Mouse (Mus musculus) hindbrain, embryonic 16.5 days (tissue): Measurements from ENCODE around the gene Pycard. TPM values are rescaled to one million over a fixed set of nuclear protein-coding genes. Genes with fewer than 3 reads are reported as not detected.
A peak's percentile ranks its signal among the peaks of the same experiment; 100 is the strongest.

Source experiments
- ATAC-seq: fragments of 200-750 bp; cut with Nextera tagmentation; 2 replicates; pipeline ENCODE4 v1.8.0; 2017; ENCODE audit warnings: moderate TSS enrichment, moderate library complexity
- H3K27ac ChIP-seq: fragments of 300-500 bp; sonication (generic); 2 replicates; pipeline ENCODE4 v1.5.1; 2014; ENCODE audit warnings: low read depth, mild to moderate bottlenecking, control low read depth, low read length, moderate library complexity
- H3K27me3 ChIP-seq: fragments of 300-500 bp; sonication (generic); replicated peaks from 2 replicates; pipeline ENCODE4 v1.6.1; 2014; ENCODE audit warnings: low read length; ENCODE audit not compliant: control insufficient read depth, insufficient read depth
- H3K36me3 ChIP-seq: fragments of 300-500 bp; sonication (generic); 2 replicates; pipeline ENCODE4 v1.6.1; 2014; ENCODE audit warnings: mild to moderate bottlenecking, low read length, moderate library complexity, mixed read lengths; ENCODE audit not compliant: control insufficient read depth, insufficient read depth
- H3K4me1 ChIP-seq: fragments of 300-500 bp; sonication (generic); 2 replicates; pipeline ENCODE4 v1.6.1; 2014; ENCODE audit warnings: low read depth, low read length; ENCODE audit not compliant: control insufficient read depth, insufficient read depth
- H3K4me2 ChIP-seq: fragments of 300-500 bp; sonication (generic); 2 replicates; pipeline ENCODE4 v1.6.1; 2014; ENCODE audit warnings: mild to moderate bottlenecking, low read length, control low read depth, moderate library complexity
- H3K4me3 ChIP-seq: fragments of 300-500 bp; sonication (generic); 2 replicates; pipeline ENCODE4 v1.5.1; 2014; ENCODE audit warnings: mild to moderate bottlenecking, low read length, control low read depth, moderate library complexity
- H3K9ac ChIP-seq: fragments of 300-500 bp; sonication (generic); 2 replicates; pipeline ENCODE4 v1.6.1; 2014; ENCODE audit warnings: low read depth, mild to moderate bottlenecking, control low read depth, low read length, moderate library complexity
- H3K9me3 ChIP-seq: fragments of 300-500 bp; sonication (generic); 2 replicates; pipeline ENCODE4 v1.6.1; 2014; ENCODE audit warnings: mild to moderate bottlenecking, low read length, moderate library complexity; ENCODE audit not compliant: control insufficient read depth
- WGBS: fragments of 180-500 bp; shearing (Covaris S2); extraction: QIAGEN DNeasy Blood & Tissue Kit; methylation state at CpG from one replicate; pipeline ENCODE4 v1.1.7; 2014; 5-methylcytosine and 5-hydroxymethylcytosine counted together
- polyA plus RNA-seq: library from polyadenylated mRNA; unstranded; fragments of >200 nt; fragmentation: Nextera tagmentation; extraction: Ambion mirVana; gene quantifications from 2 replicates; pipeline ENCODE4 v1.2.1, GENCODE M21; 2015

The Pycard gene
- polyA plus RNA-seq, 1 experiment from 2014 or later = 9.3 TPM

GRCm38 (mm10) chr7:128006193-128006592 lies 12.5 kb upstream of the Pycard start:
- no peaks in the 10 kb centered on the region for H3K27me3 ChIP-seq
- no peak overlapping the region for H3K4me2 ChIP-seq
- H3K4me3 ChIP-seq = no peak overlapping the region
- no peaks in the 10 kb centered on the region for H3K36me3 ChIP-seq
- H3K9me3 ChIP-seq = no peaks in the 10 kb centered on the region
- no peak for ATAC-seq
- 80% methylated on average over 7 of the region's 7 CpGs for WGBS
- peaks cover 3% of the 10 kb centered on the region for H3K4me1 ChIP-seq
- no peak overlapping the region for H3K9ac ChIP-seq
- no peak overlapping the region for H3K27ac ChIP-seq

GRCm38 (mm10) chr7:128004487-128005362 lies 11.1 kb upstream of the Pycard start:
- H3K27me3 ChIP-seq = no peaks in the 10 kb centered on the region
- 0 out of 2 replicates have a peak overlapping the region, but pooled peaks have one; percentile 6 for H3K4me2 ChIP-seq
- H3K4me3 ChIP-seq = no peak overlapping the region
- no peak for ATAC-seq
- H3K9me3 ChIP-seq = no peaks in the 10 kb centered on the region
- peaks cover 3% of the 10 kb centered on the region for H3K4me1 ChIP-seq
- no peak overlapping the region for H3K9ac ChIP-seq
- H3K27ac ChIP-seq = no peak overlapping the region
- 30% methylated on average over 35 of the region's 35 CpGs for WGBS
- no peaks in the 10 kb centered on the region for H3K36me3 ChIP-seq

- no peaks in the 10 kb centered on the region for H3K27me3 ChIP-seq
- no peaks in the 10 kb centered on the region for H3K9me3 ChIP-seq
- no peak overlapping the region for H3K27ac ChIP-seq
- H3K4me1 ChIP-seq = peaks cover 3% of the 10 kb centered on the region
- H3K9ac ChIP-seq = no peak overlapping the region
- H3K4me2 ChIP-seq = no peak overlapping the region
- ATAC-seq = no peak
- no peak overlapping the region for H3K4me3 ChIP-seq
- WGBS = 78% methylated on average over 5 of the region's 5 CpGs
- no peaks in the 10 kb centered on the region for H3K36me3 ChIP-seq
Observed at GRCm38 (mm10) chr7:128004150-128004486, 10.5 kb upstream of the Pycard start.

GRCm38 (mm10) chr7:128003688-128004087 lies 10.0 kb upstream of the Pycard start, which contains the start of gene Trim72:
TSS of gene Trim72 (plus strand) at chr7:128003949.
- Histone ChIP-seq H3K4me2 (0 out of 2 replicates have a peak within 1 kb of the TSS, but pooled peaks have one; percentile 6), H3K4me3 (no peak within 1 kb of the TSS), H3K9me3 (no peaks in the 10 kb centered on the region), H3K27me3 (no peaks in the 10 kb centered on the region), H3K9ac (no peak within 1 kb of the TSS), H3K27ac (no peak within 1 kb of the TSS), H3K4me1 (peaks cover 3% of the 10 kb centered on the region), H3K36me3 (no peaks in the 10 kb centered on the region)
- no peak for ATAC-seq
- WGBS = 90% methylated on average over 2 of the region's 2 CpGs

- H3K4me2 ChIP-seq = no peak overlapping the region
- ATAC-seq = no peak
- WGBS = 85% methylated on average over 6 of the region's 6 CpGs
- peaks cover 3% of the 10 kb centered on the region for H3K4me1 ChIP-seq
- H3K4me3 ChIP-seq = no peak overlapping the region
- H3K27ac ChIP-seq = no peak overlapping the region
- no peaks in the 10 kb centered on the region for H3K9me3 ChIP-seq
- H3K36me3 ChIP-seq = no peaks in the 10 kb centered on the region
- H3K27me3 ChIP-seq = no peaks in the 10 kb centered on the region
- no peak overlapping the region for H3K9ac ChIP-seq
Observed at GRCm38 (mm10) chr7:128003098-128003497, 9.4 kb upstream of the Pycard start.

GRCm38 (mm10) chr7:128000068-128000950 lies 6.6 kb upstream of the Pycard start:
- H3K27me3 ChIP-seq = no peaks in the 10 kb centered on the region
- H3K27ac ChIP-seq = no peak overlapping the region
- no peak overlapping the region for H3K4me3 ChIP-seq
- no peak overlapping the region for H3K4me2 ChIP-seq
- no peak overlapping the region for H3K9ac ChIP-seq
- WGBS = 66% methylated on average over 1 of the region's 1 CpGs
- no peaks in the 10 kb centered on the region for H3K9me3 ChIP-seq
- no peak for ATAC-seq
- H3K36me3 ChIP-seq = no peaks in the 10 kb centered on the region
- peaks cover 3% of the 10 kb centered on the region for H3K4me1 ChIP-seq

GRCm38 (mm10) chr7:127999436-127999835 lies 5.8 kb upstream of the Pycard start:
- ATAC-seq = no peak
- peaks cover under 1% of the 10 kb centered on the region for H3K4me1 ChIP-seq
- H3K9me3 ChIP-seq = no peaks in the 10 kb centered on the region
- no peak overlapping the region for H3K4me3 ChIP-seq
- no peak overlapping the region for H3K4me2 ChIP-seq
- no peaks in the 10 kb centered on the region for H3K27me3 ChIP-seq
- 84% methylated on average over 1 of the region's 1 CpGs for WGBS
- no peak overlapping the region for H3K27ac ChIP-seq
- no peaks in the 10 kb centered on the region for H3K36me3 ChIP-seq
- H3K9ac ChIP-seq = no peak overlapping the region

- 47% methylated on average over 5 of the region's 5 CpGs for WGBS
- Histone ChIP-seq H3K4me1 (no peaks in the 10 kb centered on the region), H3K9ac (0 out of 2 replicates have a peak overlapping the region, but pooled peaks have one; percentile 11), H3K27me3 (no peaks in the 10 kb centered on the region), H3K9me3 (no peaks in the 10 kb centered on the region), H3K4me3 (no peak overlapping the region), H3K27ac (no peak overlapping the region), H3K4me2 (peak overlapping the region; percentile 47; the same call in 1 of the 2 replicates), H3K36me3 (peaks cover 7% of the 10 kb centered on the region; the same call in 1 of the 2 replicates)
- peak; percentile 18; the same call in 1 of the 2 replicates for ATAC-seq
Observed at GRCm38 (mm10) chr7:127992488-127993340, 953 bp downstream of the Pycard start.
